Mouse (Mus musculus) monocyte, adult 2 months (primary cell): ENCODE data around the gene B4galt4.
A peak's percentile ranks its signal among the peaks of the same experiment; 100 is the strongest.
"Not testable (repeated sequence)": the region's sequence is repeated elsewhere in the genome, so short reads cannot be mapped to it uniquely, and the experiment has no call there.

Experiments
- DNase-seq, 2 experiments: peaks; one replicate each; pipeline ENCODE4 v3.0.0; 2022; ENCODE audit warnings: low spot score in 2 of 2, low read depth in 1 of 2

Gene B4galt4

DNA sequence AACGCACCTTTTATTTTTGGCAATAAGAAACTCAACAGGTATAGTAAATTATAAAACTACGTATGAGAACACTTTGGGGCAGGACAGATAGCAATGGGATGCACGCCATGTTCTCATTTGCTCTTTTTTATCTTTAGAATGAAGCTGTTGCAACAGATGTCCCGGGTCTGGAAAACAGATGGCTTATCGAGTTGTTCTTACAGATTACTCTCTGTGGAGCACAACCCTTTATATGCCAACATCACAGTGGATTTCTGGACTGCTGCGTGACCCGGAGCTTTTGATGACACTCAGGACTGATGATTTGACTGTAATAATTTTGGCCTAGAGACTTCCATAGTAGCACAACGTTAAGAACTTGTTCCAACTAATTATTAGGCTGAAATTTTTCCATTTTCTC, 25.7 kb downstream of the B4galt4 start:
- no peak for DNase-seq

DNA sequence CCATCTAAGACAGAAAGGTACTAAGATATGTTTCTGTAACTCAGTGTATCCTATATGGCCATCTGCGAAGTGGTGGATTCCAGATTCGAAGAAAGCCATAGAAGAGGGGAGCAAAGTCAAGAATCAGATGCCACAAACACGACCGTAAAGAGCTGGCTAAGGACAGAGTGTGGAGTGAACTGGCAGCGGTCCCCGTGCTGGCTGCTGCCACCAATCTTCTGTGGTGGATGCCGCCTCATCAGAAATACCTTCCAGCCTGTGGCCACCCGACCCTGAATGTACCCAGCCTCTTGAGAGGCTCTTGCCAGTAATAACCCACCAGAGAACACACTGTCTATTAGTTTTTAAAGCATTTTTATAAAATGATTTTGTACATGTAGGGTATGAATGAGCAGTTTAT, 26.3 kb downstream of the B4galt4 start:
- DNase-seq, result no peak

DNA sequence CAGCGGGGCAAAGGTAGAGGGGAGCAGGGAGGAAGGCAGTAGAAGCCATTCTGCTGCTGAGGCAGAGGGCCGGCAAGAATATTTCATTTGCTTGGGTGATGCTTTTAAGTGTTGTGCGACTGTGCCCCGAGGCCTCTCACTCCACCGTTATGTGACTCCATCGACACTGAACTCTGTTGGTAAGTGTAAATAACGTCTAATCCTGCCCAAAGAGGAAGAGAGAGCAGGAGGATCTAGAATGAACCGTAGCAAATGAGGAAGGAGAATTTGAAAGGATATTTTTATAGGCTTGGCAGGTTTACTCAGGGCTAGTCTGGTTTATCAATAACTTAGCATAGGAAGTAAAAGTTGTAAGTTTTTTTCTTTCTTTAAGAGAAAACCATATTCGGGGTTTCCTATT, 27.5 kb downstream of the B4galt4 start:
- DNase-seq, result no peak

DNA sequence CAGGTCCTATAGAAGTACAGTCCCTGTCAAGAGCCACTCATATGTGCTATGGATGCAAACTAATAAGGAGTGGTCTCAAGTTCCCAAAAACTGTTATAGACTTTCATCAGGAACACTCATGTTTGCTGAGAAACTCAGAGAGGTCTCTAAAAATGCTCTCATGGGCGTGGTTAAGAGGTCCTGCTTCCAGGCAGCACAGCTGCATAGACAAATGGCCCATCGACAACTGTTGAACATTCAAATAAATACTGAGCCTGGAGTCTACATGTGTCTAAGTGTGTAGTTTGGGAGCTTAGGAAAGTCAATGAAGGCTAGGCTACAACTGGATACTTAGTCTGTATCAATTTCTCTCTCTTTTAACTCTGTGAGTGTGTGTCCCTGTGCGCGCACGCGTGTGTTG, 29.1 kb downstream of the B4galt4 start:
- DNase-seq, result no peak

DNA sequence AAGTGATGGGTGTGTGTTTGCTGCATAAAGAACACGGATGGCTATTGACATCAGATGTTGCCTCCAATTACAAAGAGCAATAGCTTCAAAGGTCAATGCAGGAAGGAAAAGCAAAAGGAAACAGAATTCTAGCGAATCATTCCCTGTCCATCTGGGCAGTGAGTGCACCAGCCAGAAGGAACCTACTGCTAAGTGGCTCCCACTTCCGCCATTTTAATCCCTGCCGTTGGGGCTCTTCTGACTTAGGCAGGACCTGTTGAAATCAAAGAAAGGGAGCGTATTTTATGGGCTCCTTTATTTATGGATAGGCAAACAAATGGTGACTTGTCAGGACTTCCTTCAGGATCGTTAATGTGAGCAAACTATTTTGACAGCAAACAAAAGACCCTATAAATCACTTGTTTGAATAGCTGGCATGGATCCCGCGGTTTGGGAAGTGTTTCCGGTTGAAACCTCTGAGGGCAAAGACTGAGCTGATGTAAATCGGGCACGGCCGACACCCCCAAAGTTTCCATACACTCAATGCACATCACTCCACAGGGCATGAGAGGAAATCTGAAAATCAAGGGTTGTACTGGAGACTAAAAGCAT, 30.9 kb downstream of the B4galt4 start:
- no peak for DNase-seq

DNA sequence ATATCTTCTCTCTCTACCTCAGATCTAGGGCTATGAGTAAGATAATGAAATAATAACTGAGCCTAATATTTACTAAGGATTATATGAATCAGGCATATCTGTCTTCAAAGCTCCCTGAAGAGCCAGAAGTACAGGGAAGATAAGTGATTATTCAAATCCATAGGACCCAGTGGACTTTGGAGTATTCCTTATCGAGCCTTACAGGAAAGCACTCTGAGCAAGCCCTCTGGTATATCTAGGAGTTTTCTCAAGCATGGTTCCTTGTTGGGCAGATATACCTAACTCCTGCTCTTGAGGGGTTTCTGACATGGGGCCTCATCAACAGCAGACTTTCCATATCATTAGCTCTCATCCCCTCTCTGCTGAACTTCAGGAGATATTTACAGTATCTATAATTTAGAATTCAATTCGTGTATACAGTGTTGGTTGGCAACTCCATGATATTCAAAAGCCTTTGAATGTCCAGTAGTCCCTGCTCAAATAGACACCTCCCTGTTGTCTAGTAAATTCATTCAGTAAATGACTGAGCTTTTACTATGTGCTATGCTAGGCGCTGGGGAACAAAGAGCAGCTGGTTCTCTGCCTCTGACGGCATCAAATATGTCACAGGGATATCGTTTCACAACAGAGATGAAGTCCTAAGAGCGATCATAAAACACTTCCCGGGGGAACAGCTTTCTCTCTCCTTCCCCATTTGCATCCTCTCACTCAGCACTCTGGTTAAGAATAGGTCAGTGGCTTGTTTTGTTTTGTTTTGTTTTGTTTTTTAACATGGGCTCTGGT, 33.1 kb downstream of the B4galt4 start:
- no peak for DNase-seq

DNA sequence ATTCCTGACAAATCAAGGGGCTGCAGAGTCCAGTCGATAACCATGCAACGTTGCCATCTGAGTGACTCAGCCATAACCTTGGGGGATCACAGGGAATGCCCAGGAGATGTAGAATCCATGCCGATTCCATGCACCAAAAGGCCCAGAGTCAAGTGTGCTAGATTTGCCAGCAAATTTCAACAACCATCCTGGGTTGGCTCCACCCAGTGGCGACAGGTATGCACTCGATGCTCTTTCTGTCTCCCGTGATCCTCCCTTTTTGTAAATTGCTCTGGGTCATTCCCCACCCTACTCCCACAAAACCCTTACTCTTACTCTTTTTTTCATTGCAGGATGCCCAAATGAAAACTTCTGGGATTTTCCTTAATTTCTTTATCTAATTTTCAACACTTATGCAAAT, 34.3 kb downstream of the B4galt4 start:
- no peak for DNase-seq

DNA sequence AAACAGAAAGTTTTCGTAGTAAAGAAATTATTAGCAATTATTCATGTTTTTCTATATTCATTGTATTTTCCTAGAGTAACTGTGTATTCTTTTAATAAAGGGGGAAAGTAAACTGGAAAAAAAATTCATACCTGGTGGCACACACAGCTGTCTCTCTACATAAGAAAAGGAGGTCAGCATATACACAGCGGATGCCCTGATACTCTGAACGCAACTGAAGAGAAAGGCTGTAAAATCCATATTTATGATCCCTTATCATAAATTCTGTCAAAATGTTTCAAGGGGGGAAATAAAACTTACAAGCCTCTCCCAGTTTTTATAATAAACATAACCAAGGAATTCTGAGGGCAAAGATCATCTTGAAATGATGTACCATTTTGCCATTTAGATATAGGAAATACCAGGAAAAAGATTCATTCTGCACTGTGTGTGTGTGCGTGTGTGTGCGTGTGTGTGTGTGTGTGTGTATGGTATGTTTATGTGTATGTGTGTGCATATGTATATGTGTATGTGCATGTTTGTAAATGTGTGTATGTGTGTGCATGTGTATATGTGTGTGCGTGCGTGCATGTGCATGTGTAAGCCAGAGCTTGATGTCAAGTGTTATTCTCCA, 39.0 kb downstream of the B4galt4 start:
- no peak for DNase-seq

DNA sequence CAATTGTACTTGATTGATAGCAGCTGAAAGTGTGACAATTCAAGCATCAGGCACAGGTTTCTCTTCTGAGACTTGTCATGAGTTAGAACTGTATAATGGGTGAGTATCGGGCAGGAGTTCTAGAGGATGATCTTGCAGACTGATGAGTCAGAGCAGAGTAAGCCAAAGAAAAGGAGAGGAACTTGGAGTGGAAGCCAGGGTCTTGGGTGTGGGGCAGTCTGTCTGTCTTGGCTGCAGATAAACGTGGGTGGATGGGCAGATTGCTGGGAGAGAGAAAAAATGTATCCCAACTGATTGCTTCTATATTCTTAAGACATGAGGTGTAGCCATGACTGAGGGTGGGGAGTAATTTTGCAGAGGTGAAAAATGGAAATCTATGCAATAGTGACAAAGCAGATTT, 39.9 kb downstream of the B4galt4 start:
- no peak for DNase-seq

DNA sequence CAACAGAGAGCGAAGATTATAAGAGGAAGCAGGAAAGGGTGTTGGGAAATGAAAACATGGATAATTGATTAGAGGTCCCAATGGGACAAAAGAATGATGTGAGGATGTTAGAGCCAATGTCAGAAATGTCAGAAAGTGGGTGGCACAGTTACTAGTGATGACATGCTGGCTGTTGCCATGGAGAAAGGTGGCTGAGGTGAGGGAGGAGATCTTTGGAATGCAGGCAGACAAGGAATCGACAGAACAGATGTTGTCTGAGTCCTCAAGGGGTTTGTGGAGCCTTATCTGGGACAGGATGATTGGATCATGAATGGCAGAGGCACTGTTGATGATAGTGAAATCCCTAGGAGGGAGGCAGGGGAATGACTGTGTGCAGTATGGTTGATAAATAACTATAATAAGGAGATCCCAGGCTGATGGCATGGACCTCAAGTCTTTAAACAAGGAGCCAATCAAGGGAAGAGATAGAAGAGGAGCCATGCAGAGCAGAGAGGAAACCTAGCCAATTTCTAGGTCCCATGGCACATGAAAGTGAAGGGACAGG, 40.5 kb downstream of the B4galt4 start:
- DNase-seq, result no peak

DNA sequence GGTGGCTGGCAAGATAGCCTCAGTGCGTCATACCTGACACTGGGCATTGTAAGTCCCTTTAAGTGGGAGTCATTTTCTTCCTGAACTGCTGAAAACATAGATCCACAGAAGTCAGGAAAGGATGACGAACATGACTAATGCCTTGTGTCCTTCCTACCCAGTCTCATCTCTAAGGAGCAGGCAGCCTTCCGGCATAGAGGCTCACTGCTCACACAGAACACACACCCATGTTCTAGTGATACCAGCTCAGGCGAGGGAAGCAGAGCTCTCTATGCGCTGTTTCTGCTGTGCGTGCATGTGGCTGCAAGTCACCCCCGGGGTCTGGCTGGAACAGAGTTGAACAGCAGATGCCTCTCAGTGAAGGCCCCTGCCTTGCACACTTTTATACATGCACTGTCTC, 43.2 kb downstream of the B4galt4 start:
- DNase-seq, result no peak

DNA sequence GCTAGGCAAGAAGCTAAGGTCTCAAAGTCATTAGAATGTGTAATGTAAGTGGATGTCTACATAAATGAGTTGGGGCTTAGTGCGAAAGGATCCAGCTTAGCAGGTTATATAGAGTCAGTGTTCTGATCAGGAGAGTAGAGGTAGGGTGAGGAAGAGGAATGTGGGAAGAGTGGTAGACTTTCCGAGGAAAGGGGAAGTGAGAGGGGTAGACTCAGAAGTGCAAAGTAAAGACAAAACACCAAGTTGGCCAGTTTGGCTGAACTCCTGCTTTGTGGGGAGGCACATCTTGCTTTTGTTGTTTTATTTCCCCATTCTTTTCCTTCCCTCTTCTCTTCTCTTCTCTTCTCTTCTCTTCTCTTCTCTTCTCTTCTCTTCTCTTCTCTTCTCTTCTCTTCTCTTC, 47.0 kb downstream of the B4galt4 start:
- no peak for DNase-seq

DNA sequence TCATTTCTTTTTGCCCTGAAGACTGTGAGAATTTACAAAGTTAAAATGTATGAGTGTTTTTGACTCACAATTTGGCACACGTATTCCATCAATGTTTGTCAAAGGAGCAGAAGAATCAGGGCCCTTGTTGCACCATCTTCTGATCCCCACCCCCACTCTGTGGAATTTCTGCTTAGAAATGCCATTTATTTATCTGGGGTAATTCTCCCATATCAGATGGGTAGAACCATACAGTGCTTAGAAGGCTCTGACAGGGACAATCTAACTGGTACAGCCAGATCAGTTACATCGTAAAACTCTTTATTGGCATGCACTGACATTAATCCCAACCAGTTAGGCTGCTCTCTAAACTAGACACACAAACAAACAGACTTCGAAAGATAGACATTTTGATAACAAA, 47.9 kb downstream of the B4galt4 start:
- DNase-seq, result no peak

DNA sequence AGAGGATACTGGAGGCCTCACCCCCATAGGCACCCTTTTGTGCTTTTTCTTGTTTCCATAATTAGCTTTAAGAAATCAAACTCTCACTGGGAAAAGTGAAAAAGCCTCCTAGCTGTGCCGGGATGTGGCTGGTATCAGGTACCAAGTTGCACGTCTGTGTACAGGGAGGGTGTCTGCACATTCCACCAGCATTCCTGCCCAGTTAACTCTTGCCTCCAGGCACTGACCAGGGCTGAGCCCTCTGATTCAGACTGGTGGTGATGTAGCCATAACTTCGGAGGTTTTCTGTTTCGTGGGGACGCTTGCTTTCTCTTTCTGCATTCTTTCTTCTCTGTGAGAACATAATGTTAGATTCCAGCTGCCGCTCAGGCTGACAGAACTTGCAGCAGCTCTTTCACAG, 51.1 kb downstream of the B4galt4 start:
- no peak for DNase-seq

DNA sequence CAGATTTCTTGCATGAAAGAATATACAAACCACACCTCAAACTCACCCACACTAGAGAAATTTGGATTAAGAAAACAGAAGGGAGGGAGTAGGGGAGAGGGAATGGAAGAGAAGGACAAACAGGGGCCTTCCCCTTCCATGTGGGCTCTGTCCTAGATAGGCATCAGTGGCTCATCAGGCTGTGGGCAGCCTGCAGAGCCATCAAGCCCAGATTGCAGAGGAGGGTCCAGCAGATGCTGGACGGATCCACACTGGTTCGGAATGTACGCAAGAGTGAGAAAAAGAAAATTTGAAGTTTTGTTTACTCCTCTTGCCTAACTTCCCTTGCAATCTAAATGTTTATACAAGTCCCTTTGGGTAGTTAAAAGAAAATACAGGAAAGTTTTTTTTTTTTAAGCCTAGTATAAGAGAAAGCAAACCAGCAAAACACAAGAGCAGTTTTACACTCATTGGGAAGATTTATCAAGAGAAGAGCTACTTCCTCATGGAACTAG, 56.9 kb downstream of the B4galt4 start:
- no peak for DNase-seq

DNA sequence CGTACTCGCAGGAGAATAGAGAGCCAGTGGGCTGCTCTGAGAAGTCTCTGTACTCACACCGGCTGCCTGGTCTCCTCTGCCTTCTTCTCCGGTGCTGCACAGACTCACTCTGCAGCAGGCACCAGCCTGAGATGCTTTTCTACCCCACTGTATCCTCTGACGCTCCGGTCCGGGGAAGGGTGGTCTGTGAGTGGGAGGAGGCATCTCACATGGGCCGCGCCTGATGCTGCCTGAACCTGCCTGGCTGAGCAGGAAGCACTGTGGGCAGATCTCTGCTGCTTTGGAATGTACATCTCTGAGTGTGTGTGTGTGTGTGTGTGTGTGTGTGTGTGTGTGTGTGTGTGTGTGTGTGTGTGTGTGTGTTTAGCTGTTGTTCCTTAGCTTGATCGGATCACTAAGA, 58.0 kb downstream of the B4galt4 start, which contains the start of gene Upk1b:
Gene Upk1b, minus strand, starts transcription at position 238 of the 400 bp plus-strand sequence.
- DNase-seq, result no peak

DNA sequence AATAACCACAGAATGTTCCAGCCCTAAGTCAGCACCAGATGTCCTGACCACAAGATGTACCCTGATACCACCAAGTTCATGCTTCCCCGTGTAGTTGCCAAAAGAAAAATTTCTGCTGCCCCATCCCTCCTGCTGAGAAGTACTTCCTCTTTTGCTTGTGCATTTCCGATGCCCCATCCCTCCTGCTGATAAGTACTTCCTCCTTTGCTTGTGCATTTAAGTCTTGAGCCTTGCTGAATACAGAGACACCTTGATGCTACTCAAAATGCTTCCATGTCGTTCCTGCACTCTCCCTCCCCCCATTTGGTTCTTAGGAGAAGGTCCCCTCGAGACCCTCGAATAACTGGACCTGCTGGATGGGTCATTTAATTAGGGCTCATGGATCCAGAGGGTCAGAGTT, 65.7 kb downstream of the B4galt4 start:
- not testable (repeated sequence) for DNase-seq

DNA sequence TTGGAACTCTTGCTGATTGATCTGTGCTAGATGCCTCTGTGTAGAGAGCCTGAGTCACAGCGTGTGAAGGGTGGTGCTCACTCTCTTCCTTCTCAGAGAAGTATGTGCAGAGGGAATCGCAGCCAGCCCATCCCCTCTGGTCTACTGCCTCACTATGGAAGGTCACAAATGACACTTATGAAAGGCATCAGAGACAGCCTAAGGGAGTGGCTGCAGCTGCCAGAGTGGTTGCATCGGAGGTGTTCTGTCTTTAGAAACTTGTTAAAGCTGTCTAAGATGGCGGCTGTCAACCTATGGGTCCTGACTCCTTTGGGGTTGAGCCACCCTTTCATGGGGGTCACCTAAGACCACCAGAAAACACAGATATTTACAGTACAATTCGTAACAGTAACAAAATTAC, 68.1 kb downstream of the B4galt4 start:
- no peak for DNase-seq

DNA sequence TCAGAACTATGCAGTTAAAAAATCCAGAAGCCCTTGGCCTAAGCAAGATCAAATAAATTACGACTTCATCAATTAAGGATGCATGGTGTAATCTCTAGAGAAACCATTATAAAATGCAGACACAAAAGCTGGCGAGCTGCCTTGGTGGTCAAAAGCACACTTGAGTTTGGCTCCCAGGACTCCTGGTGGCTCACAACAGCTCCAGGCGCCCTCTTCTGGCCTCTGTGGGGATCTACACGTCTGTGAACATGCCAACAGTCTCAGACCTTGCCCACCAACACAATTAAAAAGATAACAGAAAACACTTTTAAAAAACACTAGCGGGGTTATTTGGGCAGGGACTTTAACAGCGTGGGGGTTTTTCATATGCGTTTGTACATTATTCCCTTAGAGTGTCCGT, 70.5 kb downstream of the B4galt4 start:
- DNase-seq, result peak in 1 of 2 experiments; percentile 33
